Mouse (Mus musculus): ENCODE data around the gene Ak3. TPM values are rescaled to one million over a fixed set of nuclear protein-coding genes. Genes with fewer than 3 reads are reported as not detected.
A peak's percentile ranks its signal among the peaks of the same experiment; 100 is the strongest.

Gene Ak3
- polyA plus RNA-seq, 1 experiment from 2014 or later: 79.3 TPM

- H3K27ac ChIP-seq (ENCODE audit: low read length): no peak overlapping the region
- H3K4me2 ChIP-seq (replicated peaks; ENCODE audit: low read depth, low read length): no peak overlapping the region
- H3K36me3 ChIP-seq (ENCODE audit: insufficient read depth, low read length): no peaks in the 10 kb centered on the region; the same call in 1 of the 2 replicates
- TF ChIP-seq EP300 (IDR thresholded peaks at IDR 0.05) (no peak), CTCF (IDR thresholded peaks at IDR 0.05) (peak; percentile 36)
- no peak overlapping the region for H3K4me3 ChIP-seq (ENCODE audit: low read depth, low read length)
- no peaks in the 10 kb centered on the region for H3K4me1 ChIP-seq (ENCODE audit: insufficient read depth, low read depth, low read length)
- no peak for ATAC-seq
- H3K27me3 ChIP-seq (replicated peaks; ENCODE audit: insufficient read depth, low read length): no peaks in the 10 kb centered on the region
- DNase-seq (ENCODE audit: low spot score): no peak
- no peaks in the 10 kb centered on the region for H3K9me3 ChIP-seq (ENCODE audit: low read length)
- no peak overlapping the region for H3K9ac ChIP-seq (replicated peaks; ENCODE audit: low read depth)
Measured at GRCm38 (mm10) chr19:29039334-29039733, 8.4 kb downstream of the Ak3 start.

GRCm38 (mm10) chr19:29037541-29037940 lies 10.2 kb downstream of the Ak3 start:
- 91% methylated on average over 10 of the region's 10 CpGs for WGBS
- Histone ChIP-seq H3K4me1 (ENCODE audit: insufficient read depth, low read depth, low read length) (no peaks in the 10 kb centered on the region), H3K4me2 (replicated peaks; ENCODE audit: low read depth, low read length) (no peak overlapping the region), H3K27ac (ENCODE audit: low read length) (0 out of 2 replicates have a peak overlapping the region, but pooled peaks have one; percentile 0), H3K4me3 (ENCODE audit: low read depth, low read length) (no peak overlapping the region), H3K36me3 (ENCODE audit: insufficient read depth, low read length) (no peaks in the 10 kb centered on the region; the same call in 1 of the 2 replicates), H3K27me3 (replicated peaks; ENCODE audit: insufficient read depth, low read length) (no peaks in the 10 kb centered on the region), H3K9me3 (ENCODE audit: low read length) (no peaks in the 10 kb centered on the region), H3K9ac (replicated peaks; ENCODE audit: low read depth) (no peak overlapping the region)
- TF ChIP-seq EP300 (IDR thresholded peaks at IDR 0.05) (no peak), CTCF (IDR thresholded peaks at IDR 0.05) (no peak)
- ATAC-seq: no peak
- DNase-seq (ENCODE audit: low spot score): no peak

- Histone ChIP-seq H3K27me3 (replicated peaks; ENCODE audit: insufficient read depth, low read length) (no peaks in the 10 kb centered on the region), H3K27ac (ENCODE audit: low read length) (0 out of 2 replicates have a peak overlapping the region, but pooled peaks have one; percentile 0)
- WGBS: 69% methylated on average over 5 of the region's 5 CpGs
Measured at GRCm38 (mm10) chr19:29037026-29037425, 10.7 kb downstream of the Ak3 start.

GRCm38 (mm10) chr19:29032662-29033061 lies 15.1 kb downstream of the Ak3 start:
- no peak overlapping the region for H3K4me2 ChIP-seq (replicated peaks; ENCODE audit: low read depth, low read length)
- no peak overlapping the region for H3K27ac ChIP-seq (ENCODE audit: low read length)
- H3K27me3 ChIP-seq (replicated peaks; ENCODE audit: insufficient read depth, low read length): no peaks in the 10 kb centered on the region
- no peak for DNase-seq (ENCODE audit: low spot score)
- no peaks in the 10 kb centered on the region; the same call in 1 of the 2 replicates for H3K36me3 ChIP-seq (ENCODE audit: insufficient read depth, low read length)
- no peak for TF ChIP-seq EP300 (IDR thresholded peaks at IDR 0.05)
- no peak for TF ChIP-seq CTCF (IDR thresholded peaks at IDR 0.05)
- H3K4me3 ChIP-seq (ENCODE audit: low read depth, low read length): no peak overlapping the region
- no peaks in the 10 kb centered on the region for H3K9me3 ChIP-seq (ENCODE audit: low read length)
- no peak for ATAC-seq
- no peak overlapping the region for H3K9ac ChIP-seq (replicated peaks; ENCODE audit: low read depth)
- no peaks in the 10 kb centered on the region for H3K4me1 ChIP-seq (ENCODE audit: insufficient read depth, low read depth, low read length)

More at GRCm38 (mm10) chr19:29037026-29037425, 10.7 kb downstream of the Ak3 start:
- Histone ChIP-seq H3K36me3 (ENCODE audit: insufficient read depth, low read length) (no peaks in the 10 kb centered on the region; the same call in 1 of the 2 replicates), H3K9ac (replicated peaks; ENCODE audit: low read depth) (no peak overlapping the region), H3K4me2 (replicated peaks; ENCODE audit: low read depth, low read length) (no peak overlapping the region), H3K9me3 (ENCODE audit: low read length) (no peaks in the 10 kb centered on the region), H3K4me1 (ENCODE audit: insufficient read depth, low read depth, low read length) (no peaks in the 10 kb centered on the region), H3K4me3 (ENCODE audit: low read depth, low read length) (no peak overlapping the region)
- TF ChIP-seq CTCF (IDR thresholded peaks at IDR 0.05) (no peak), EP300 (IDR thresholded peaks at IDR 0.05) (peak; percentile 46)
- ATAC-seq (peak; percentile 81), DNase-seq (ENCODE audit: low spot score) (peak; percentile 49)

GRCm38 (mm10) chr19:29031788-29032187 lies 16.0 kb downstream of the Ak3 start:
- Histone ChIP-seq H3K4me2 (replicated peaks; ENCODE audit: low read depth, low read length) (no peak overlapping the region), H3K9me3 (ENCODE audit: low read length) (no peaks in the 10 kb centered on the region), H3K27ac (ENCODE audit: low read length) (no peak overlapping the region), H3K9ac (replicated peaks; ENCODE audit: low read depth) (no peak overlapping the region), H3K36me3 (ENCODE audit: insufficient read depth, low read length) (no peaks in the 10 kb centered on the region; the same call in 1 of the 2 replicates), H3K4me3 (ENCODE audit: low read depth, low read length) (no peak overlapping the region), H3K4me1 (ENCODE audit: insufficient read depth, low read depth, low read length) (no peaks in the 10 kb centered on the region), H3K27me3 (replicated peaks; ENCODE audit: insufficient read depth, low read length) (no peaks in the 10 kb centered on the region)
- 81% methylated on average over 3 of the region's 3 CpGs for WGBS
- TF ChIP-seq CTCF (IDR thresholded peaks at IDR 0.05) (no peak), EP300 (IDR thresholded peaks at IDR 0.05) (no peak)
- DNase-seq (ENCODE audit: low spot score): no peak
- ATAC-seq: no peak

GRCm38 (mm10) chr19:29024391-29024947 lies 23.3 kb downstream of the Ak3 start:
- Histone ChIP-seq H3K27ac (ENCODE audit: low read length) (no peak overlapping the region), H3K9ac (replicated peaks; ENCODE audit: low read depth) (no peak overlapping the region), H3K27me3 (replicated peaks; ENCODE audit: insufficient read depth, low read length) (no peaks in the 10 kb centered on the region), H3K4me2 (replicated peaks; ENCODE audit: low read depth, low read length) (no peak overlapping the region), H3K4me1 (ENCODE audit: insufficient read depth, low read depth, low read length) (no peaks in the 10 kb centered on the region), H3K9me3 (ENCODE audit: low read length) (no peaks in the 10 kb centered on the region), H3K36me3 (ENCODE audit: insufficient read depth, low read length) (peaks cover 17% of the 10 kb centered on the region), H3K4me3 (ENCODE audit: low read depth, low read length) (no peak overlapping the region)
- 40% methylated on average over 11 of the region's 11 CpGs for WGBS
- peak; percentile 15; the same call in 1 of the 2 replicates for TF ChIP-seq EP300 (IDR thresholded peaks at IDR 0.05)
- TF ChIP-seq CTCF (IDR thresholded peaks at IDR 0.05): no peak
- DNase-seq (ENCODE audit: low spot score) (peak; percentile 53), ATAC-seq (peak; percentile 77)

All from lung, postnatal 0 days (tissue).